Mouse (Mus musculus) testis, adult 2 months (tissue): ENCODE data around the gene Cort. TPM values are rescaled to one million over a fixed set of nuclear protein-coding genes. Genes with fewer than 3 reads are reported as not detected.

ENCODE experiments used
- H3K27ac ChIP-seq: fragments of 200-500 bp; 2 replicates; pipeline ENCODE4 v1.5.1; 2012; ENCODE audit warnings: low read depth, low read length; ENCODE audit not compliant: control insufficient read depth, insufficient read depth
- H3K27me3 ChIP-seq: fragments of 200-500 bp; 2 replicates; pipeline ENCODE4 v1.6.1; 2012; ENCODE audit warnings: mild to moderate bottlenecking, low read length, moderate library complexity; ENCODE audit not compliant: control insufficient read depth, insufficient read depth
- H3K36me3 ChIP-seq: fragments of 200-500 bp; 2 replicates; pipeline ENCODE4 v1.6.1; 2012; ENCODE audit warnings: mild to moderate bottlenecking, low read length; ENCODE audit not compliant: control insufficient read depth, insufficient read depth
- H3K4me1 ChIP-seq: fragments of 200-500 bp; 2 replicates; pipeline ENCODE4 v1.6.1; 2012; ENCODE audit warnings: low read length; ENCODE audit not compliant: control insufficient read depth, insufficient read depth
- H3K4me3 ChIP-seq: fragments of 200-500 bp; 2 replicates; pipeline ENCODE4 v1.5.1; 2012; ENCODE audit warnings: low read depth, mild to moderate bottlenecking, low read length, moderate library complexity, mixed read lengths; ENCODE audit not compliant: control insufficient read depth
- CTCF ChIP-seq: fragments of 200-500 bp; IDR thresholded peaks from 2 replicates; pipeline ENCODE4 v1.5.1; 2012; ENCODE audit warnings: low read depth, mild to moderate bottlenecking, inconsistent platforms, low read length, moderate library complexity; ENCODE audit not compliant: control insufficient read depth, insufficient read depth, insufficient replicate concordance
- POLR2A ChIP-seq: fragments of 200-500 bp; IDR thresholded peaks from 2 replicates; pipeline ENCODE4 v1.6.1; 2012; ENCODE audit warnings: low read depth, mild to moderate bottlenecking, inconsistent platforms, low read length, moderate library complexity; ENCODE audit not compliant: control insufficient read depth
- polyA plus RNA-seq: library from polyadenylated mRNA; depleted of rRNA; stranded (reverse); fragments of >200 nt; gene quantifications from 2 replicates; pipeline ENCODE4 v1.2.3, GENCODE M21; 2012

The Cort gene
- polyA plus RNA-seq, 1 experiment: not detected

- Histone ChIP-seq H3K36me3 (no peaks in the 10 kb centered on the region), H3K4me3 (no peak overlapping the region), H3K27ac (no peak overlapping the region), H3K27me3 (no peaks in the 10 kb centered on the region), H3K4me1 (peaks cover 8% of the 10 kb centered on the region)
- TF ChIP-seq POLR2A: no peak
- TF ChIP-seq CTCF: no peak
Observed at GRCm38 (mm10) chr4:149145151-149145550, 18.6 kb upstream of the Cort start.

- TF ChIP-seq CTCF (peak; percentile 75; the same call in 1 of the 2 replicates), POLR2A (no peak)
- H3K4me3 ChIP-seq: no peak overlapping the region
- no peak overlapping the region for H3K27ac ChIP-seq
- H3K36me3 ChIP-seq: no peaks in the 10 kb centered on the region
- no peaks in the 10 kb centered on the region for H3K27me3 ChIP-seq
- peaks cover 8% of the 10 kb centered on the region for H3K4me1 ChIP-seq
Observed at GRCm38 (mm10) chr4:149144459-149144858, 17.9 kb upstream of the Cort start.

GRCm38 (mm10) chr4:149143594-149143993 is 17.0 kb upstream of the Cort start:
- Histone ChIP-seq H3K27me3 (no peaks in the 10 kb centered on the region), H3K27ac (no peak overlapping the region), H3K4me3 (no peak overlapping the region), H3K36me3 (no peaks in the 10 kb centered on the region), H3K4me1 (peaks cover 8% of the 10 kb centered on the region)
- TF ChIP-seq POLR2A (no peak), CTCF (no peak)

DNA sequence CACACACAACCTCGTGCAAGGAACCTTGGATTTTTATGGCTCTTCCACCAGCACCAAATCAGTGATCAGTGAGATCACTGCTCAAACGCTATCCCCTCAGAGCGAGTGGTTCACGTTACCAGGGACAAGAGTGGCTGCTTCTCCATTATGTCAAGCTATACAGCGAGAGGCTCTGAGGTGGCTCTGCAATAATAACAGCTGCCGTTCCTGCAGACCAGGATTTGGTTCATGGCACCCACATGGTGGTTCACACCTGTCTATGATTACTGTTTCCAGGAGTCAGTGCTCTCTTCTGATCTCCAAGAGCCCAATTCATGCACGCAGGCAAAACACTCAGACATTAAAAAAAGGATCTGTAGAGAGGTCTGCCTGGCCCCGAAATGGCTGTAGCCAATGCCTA is 12.0 kb upstream of the Cort start:
- no peak for TF ChIP-seq CTCF
- Histone ChIP-seq H3K27me3 (no peaks in the 10 kb centered on the region), H3K4me1 (peaks cover 7% of the 10 kb centered on the region), H3K27ac (no peak overlapping the region), H3K4me3 (no peak overlapping the region), H3K36me3 (no peaks in the 10 kb centered on the region)

DNA sequence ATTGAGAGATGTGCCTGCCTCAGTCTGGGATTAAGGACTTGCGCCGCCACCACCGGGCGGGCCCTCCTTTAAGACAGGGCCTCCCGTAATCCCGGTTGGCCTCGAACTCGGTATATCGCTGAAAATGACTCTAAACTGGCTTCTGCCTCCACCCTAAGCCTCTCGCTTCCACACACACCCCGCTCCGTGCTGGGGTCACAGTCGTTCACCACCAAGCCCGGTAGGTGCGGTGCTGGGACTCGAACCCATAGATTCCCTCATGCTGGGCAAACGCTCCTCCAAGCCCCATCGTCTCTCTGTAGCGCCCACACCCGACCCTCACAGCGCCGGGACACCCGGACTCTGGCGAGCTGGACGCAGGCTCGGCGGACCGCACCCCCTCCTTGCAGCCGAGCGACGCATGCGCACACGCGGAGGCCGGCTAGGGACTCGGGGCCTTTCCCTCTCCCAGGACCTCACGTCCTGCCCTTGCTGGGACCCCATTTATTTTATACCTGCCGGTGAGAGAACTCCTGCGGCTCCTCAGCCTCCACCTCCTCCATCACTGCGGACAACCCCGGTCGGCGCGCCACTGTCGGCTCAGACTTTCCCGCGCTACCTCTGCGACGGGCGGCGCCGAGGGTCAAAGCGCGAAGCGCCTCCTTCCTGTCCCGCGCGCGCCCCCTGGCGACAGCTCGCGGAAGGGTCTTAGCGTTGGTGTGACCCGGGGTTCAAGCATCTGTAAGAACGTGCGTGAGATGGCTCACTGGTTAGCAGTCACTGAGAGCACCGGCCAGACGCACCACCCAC is 10.6 kb upstream of the Cort start, which contains the start of gene Cenps:
TSS of gene Cenps (minus strand) at position 648 of the 789 bp plus-strand sequence.
- peak within 1 kb of the TSS; percentile 99 for H3K4me3 ChIP-seq
- TF ChIP-seq POLR2A: peak; percentile 67
- peak; percentile 91 for TF ChIP-seq CTCF
- H3K27me3 ChIP-seq: no peaks in the 10 kb centered on the region
- H3K27ac ChIP-seq: peak within 1 kb of the TSS; percentile 89
- peaks cover 7% of the 10 kb centered on the region for H3K4me1 ChIP-seq
- no peaks in the 10 kb centered on the region for H3K36me3 ChIP-seq

DNA sequence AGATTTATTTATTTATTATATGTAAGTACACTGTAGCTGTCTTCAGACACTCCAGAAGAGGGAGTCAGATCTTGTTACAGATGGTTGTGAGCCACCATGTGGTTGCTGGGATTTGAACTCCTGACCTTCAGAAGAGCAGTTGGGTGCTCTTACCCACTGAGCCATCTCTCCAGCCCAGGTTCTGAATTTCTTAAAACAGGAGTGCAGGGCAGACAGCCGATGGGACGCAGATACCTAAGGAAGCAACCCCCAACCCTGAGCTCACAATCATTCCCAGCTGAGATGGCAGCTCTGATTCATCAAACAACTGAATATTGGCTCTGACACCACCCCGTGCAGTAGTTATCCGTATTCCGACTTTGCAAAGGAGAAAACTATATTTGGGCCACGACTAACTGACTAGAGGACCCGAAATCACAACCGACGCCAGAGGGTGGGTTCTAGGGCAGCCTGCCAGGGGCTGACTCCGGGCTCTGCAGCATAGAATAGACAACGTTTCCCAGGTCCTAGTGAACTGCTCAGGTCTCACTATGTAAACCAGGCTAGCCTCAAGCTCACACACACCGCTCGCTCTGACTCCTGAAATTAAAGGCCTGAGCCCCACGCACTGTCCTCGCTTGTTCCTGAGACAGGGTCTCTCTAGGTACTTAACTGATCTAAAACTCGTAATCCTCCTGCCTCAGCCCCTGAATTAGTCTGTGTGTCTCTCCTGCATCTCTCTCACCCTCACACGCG is 9.7 kb upstream of the Cort start:
- TF ChIP-seq CTCF (no peak), POLR2A (no peak)
- Histone ChIP-seq H3K36me3 (no peaks in the 10 kb centered on the region), H3K4me1 (peaks cover 7% of the 10 kb centered on the region), H3K4me3 (peak overlapping the region; percentile 99), H3K27me3 (no peaks in the 10 kb centered on the region), H3K27ac (no peak overlapping the region)

DNA sequence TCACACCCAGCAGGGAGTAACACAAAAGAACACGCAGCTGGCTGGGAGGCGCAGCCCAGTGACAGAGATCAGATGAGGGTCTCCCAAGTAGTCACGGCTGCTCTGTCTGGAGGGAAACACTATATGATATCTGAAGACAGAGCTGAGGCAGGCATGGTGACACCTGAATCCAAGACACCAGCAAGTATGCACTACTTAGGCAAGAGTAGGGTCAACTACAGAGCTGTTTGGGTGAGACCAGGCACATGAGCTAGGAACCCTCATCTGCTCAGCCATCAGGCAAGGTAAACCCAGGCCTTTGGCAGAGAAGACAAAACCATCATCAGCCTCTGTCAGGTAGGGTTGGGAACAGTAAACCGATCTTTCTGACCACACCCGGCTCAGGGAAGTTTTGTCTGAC is 6.8 kb upstream of the Cort start:
- TF ChIP-seq CTCF (no peak), POLR2A (no peak)
- Histone ChIP-seq H3K36me3 (no peaks in the 10 kb centered on the region), H3K27ac (no peak overlapping the region), H3K4me3 (no peak overlapping the region), H3K27me3 (no peaks in the 10 kb centered on the region), H3K4me1 (peaks cover 7% of the 10 kb centered on the region)
